ENCODE assay signal across 9 mouse cellular contexts in genomic region chr12:113217306-113218242, GRCm38 (mm10). TPM values are rescaled to one million over a fixed set of nuclear protein-coding genes. Genes with fewer than 3 reads are reported as not detected.
DNase-seq lines count a peak whose midpoint lies in the region; ATAC-seq and TF ChIP-seq lines count a peak whose summit lies in the region.
"Had no signal": no experiment of that assay in that cellular context is flagged by ENCODE, and none has a peak within 500 bp of the region (broad histone marks: within the 10 kb centered on the region; RNA-seq: fewer than 3 reads in every experiment).

No protein-coding gene starts in this region.

- no peak overlapping the region for H3K27ac ChIP-seq in liver, postnatal 0 days (ENCODE audit: low read depth)
- no peak overlapping the region for H3K27ac ChIP-seq in neural tube, embryonic 14.5 days (ENCODE audit: low read depth, low read length)
- H3K27ac ChIP-seq: embryonic facial prominence, embryonic 12.5 days had no signal

- no peaks in the 10 kb centered on the region for H3K9me3 ChIP-seq in liver, postnatal 0 days (ENCODE audit: low read length)
- H3K9me3 ChIP-seq in neural tube, embryonic 14.5 days (ENCODE audit: control insufficient read depth, low read length): no peaks in the 10 kb centered on the region
- H3K9me3 ChIP-seq: embryonic facial prominence, embryonic 12.5 days had no signal

- TF ChIP-seq CTCF in liver, postnatal 0 days (IDR thresholded peaks at IDR 0.05; ENCODE audit: low read depth): peak; percentile 97

- H3K9ac ChIP-seq in liver, postnatal 0 days (replicated peaks): no peak overlapping the region
- H3K9ac ChIP-seq in neural tube, embryonic 14.5 days (replicated peaks; ENCODE audit: low read depth, low read length): no peak overlapping the region
- H3K9ac ChIP-seq: embryonic facial prominence, embryonic 12.5 days had no signal

- no peaks in the 10 kb centered on the region for H3K27me3 ChIP-seq in liver, postnatal 0 days (ENCODE audit: insufficient read depth, low read length)
- H3K27me3 ChIP-seq in neural tube, embryonic 14.5 days (ENCODE audit: control insufficient read depth, insufficient read depth, low read length): no peaks in the 10 kb centered on the region
- H3K27me3 ChIP-seq: embryonic facial prominence, embryonic 12.5 days had no signal

- no peak for TF ChIP-seq EP300 in liver, postnatal 0 days (IDR thresholded peaks at IDR 0.05; ENCODE audit: low read depth)

- WGBS in liver, postnatal 0 days (ENCODE audit: insufficient replicate concordance): 26% methylated on average over 11 of the region's 11 CpGs
- WGBS in neural tube, embryonic 14.5 days: 30% methylated on average over 11 of the region's 11 CpGs

- no peak overlapping the region for H3K4me3 ChIP-seq in liver, postnatal 0 days (ENCODE audit: low read depth, low read length)
- no peak overlapping the region for H3K4me3 ChIP-seq in neural tube, embryonic 14.5 days (ENCODE audit: low read depth, low read length)
- H3K4me3 ChIP-seq: embryonic facial prominence, embryonic 12.5 days had no signal

- no peaks in the 10 kb centered on the region for H3K36me3 ChIP-seq in liver, postnatal 0 days (replicated peaks; ENCODE audit: insufficient read depth, low read length)
- H3K36me3 ChIP-seq in neural tube, embryonic 14.5 days (ENCODE audit: control insufficient read depth, insufficient read depth, low read length): no peaks in the 10 kb centered on the region
- H3K36me3 ChIP-seq: embryonic facial prominence, embryonic 12.5 days had no signal

- H3K4me1 ChIP-seq in liver, postnatal 0 days (ENCODE audit: insufficient read depth): no peaks in the 10 kb centered on the region
- no peaks in the 10 kb centered on the region for H3K4me1 ChIP-seq in neural tube, embryonic 14.5 days (ENCODE audit: control insufficient read depth, insufficient read depth, low read length)
- H3K4me1 ChIP-seq: embryonic facial prominence, embryonic 12.5 days had no signal

- no peak overlapping the region for H3K4me2 ChIP-seq in liver, postnatal 0 days (ENCODE audit: low read depth, low read length)
- no peak overlapping the region for H3K4me2 ChIP-seq in neural tube, embryonic 14.5 days (ENCODE audit: low read depth, low read length)
- H3K4me2 ChIP-seq: embryonic facial prominence, embryonic 12.5 days had no signal

- DNase-seq in A20 (ENCODE audit: low read depth, low spot score): peak; percentile 87
- DNase-seq in adrenal gland, adult 2 months: peak; percentile 56
- DNase-seq in embryo, embryonic 11.5 days (ENCODE audit: low read depth, low spot score): peak; percentile 69
- DNase-seq in heart, adult 9 months (ENCODE audit: low spot score in 2 of 2): peak; percentile 24 to 35
- DNase-seq in kidney, postnatal 14 days: peak; percentile 74
- DNase-seq in liver, postnatal 0 days: peak; percentile 84
- DNase-seq in testis, postnatal 10 days (ENCODE audit: low spot score): peak; percentile 79

- ATAC-seq in liver, postnatal 0 days: peak; percentile 26; the same call in 1 of the 2 replicates
- ATAC-seq in neural tube, embryonic 14.5 days (ENCODE audit: low read depth): peak; percentile 18; the same call in 1 of the 2 replicates

RNA-seq across cellular contexts. Expression of gene Tmem121, which starts 31.8 kb away (rescaled TPM):
- 1 to 10 TPM; 2.8 to 9.7 TPM for total RNA-seq in adrenal gland, adult 2 months (2021)
- polyA plus RNA-seq in adrenal gland, adult 2 months (2012; rRNA removed): 11.9 and 15.9 TPM in 2 replicates
- 0.20 and 0.21 TPM in 2 replicates for polyA plus RNA-seq in liver, postnatal 0 days (2015; fragmentation: Nextera tagmentation; extraction: Ambion mirVana)
- polyA plus RNA-seq in neural tube, embryonic 14.5 days (2014; fragmentation: Nextera tagmentation; extraction: Ambion mirVana): 24.9 and 29.4 TPM in 2 replicates

Comparison
In these comparisons a context has a peak if more than half of its experiments do, and no peak if none do; other contexts are left out.
1. DNase-seq: peak in every context shown above with its lines; median percentile 87 in A20; 84 in liver, postnatal 0 days; 79 in testis, postnatal 10 days; 74 in kidney, postnatal 14 days; 69 in embryo, embryonic 11.5 days; 56 in adrenal gland, adult 2 months; 30 in heart, adult 9 months.
2. RNA of gene Tmem121, which starts 31.8 kb away (polyA plus RNA-seq): 24.9 to 29.4 TPM in neural tube, embryonic 14.5 days and 11.9 to 15.9 TPM in adrenal gland, adult 2 months; 0.20 to 0.21 TPM in liver, postnatal 0 days; every median in the first group is over 10 times any median in the second.